Mouse (Mus musculus): Measurements from ENCODE around the gene Adgrb2.

DNA sequence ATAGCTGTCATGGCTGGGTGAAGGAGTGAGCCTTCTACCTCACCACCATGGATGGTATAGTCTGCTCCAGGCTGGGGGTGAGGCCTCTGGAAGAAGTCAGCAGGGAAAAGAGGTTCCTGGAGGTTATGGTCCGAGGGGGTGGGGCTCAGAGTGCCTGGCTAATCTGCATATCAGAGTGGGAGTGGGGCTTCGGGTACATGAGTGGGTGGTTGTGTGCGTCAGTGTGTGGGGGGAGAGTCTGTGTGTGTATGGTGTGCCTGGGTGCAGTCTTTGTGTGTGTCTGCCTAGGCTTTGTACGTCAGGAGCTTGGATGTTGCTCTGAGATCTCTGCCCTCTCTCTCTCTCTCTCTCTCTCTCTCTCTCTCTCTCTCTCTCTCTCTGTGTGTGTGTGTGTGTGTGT, 5.7 kb upstream of the Adgrb2 start:
- TF ChIP-seq CTCF (IDR thresholded peaks at IDR 0.05; ENCODE audit: low read depth, low read length) (no peak), POLR2A (IDR thresholded peaks at IDR 0.05; ENCODE audit: extremely low read depth, insufficient read depth, low read length) (no peak)

Measured in liver, adult 2 months (tissue).